Mouse (Mus musculus): ENCODE measurements around the gene Rab3a. TPM values are rescaled to one million over a fixed set of nuclear protein-coding genes. Genes with fewer than 3 reads are reported as not detected.

Rab3a gene
- total RNA-seq, 4 experiments from 2014 or later: 46.3 to 60.7 (median 50.6) TPM

GRCm38 (mm10) chr8:70758616-70759561 is 4.4 kb downstream of the Rab3a start:
- no peak for DNase-seq (ENCODE audit: low spot score)

DNA sequence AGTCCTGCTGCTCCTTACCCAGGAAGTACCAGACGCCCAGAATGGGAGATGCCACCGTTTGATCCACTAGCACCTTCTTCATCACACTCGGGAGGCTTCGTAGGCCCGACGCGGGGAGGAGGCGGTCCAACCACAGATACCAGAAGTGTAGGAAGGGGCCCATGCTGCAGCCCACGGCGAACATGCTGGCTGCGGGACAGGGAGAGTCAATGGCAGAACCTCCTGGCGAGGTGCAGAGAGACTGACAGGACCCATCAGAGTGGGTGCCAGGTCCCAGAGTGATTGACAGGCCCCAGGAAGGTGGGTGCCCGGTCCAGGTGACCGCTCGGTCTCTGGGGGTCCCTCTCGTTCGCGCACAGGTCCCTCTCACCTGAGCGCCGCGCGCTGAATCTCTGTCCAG is 5.9 kb downstream of the Rab3a start:
- no peak for DNase-seq (ENCODE audit: low spot score)

- DNase-seq (ENCODE audit: low spot score): peak; percentile 97
Observed at GRCm38 (mm10) chr8:70760775-70761406, 6.4 kb downstream of the Rab3a start, which contains the start of gene Mpv17l2. Gene Mpv17l2 (minus strand): TSS chr8:70760946.

- DNase-seq (ENCODE audit: low spot score): no peak
Observed at GRCm38 (mm10) chr8:70762118-70762517, 7.6 kb downstream of the Rab3a start.

DNA sequence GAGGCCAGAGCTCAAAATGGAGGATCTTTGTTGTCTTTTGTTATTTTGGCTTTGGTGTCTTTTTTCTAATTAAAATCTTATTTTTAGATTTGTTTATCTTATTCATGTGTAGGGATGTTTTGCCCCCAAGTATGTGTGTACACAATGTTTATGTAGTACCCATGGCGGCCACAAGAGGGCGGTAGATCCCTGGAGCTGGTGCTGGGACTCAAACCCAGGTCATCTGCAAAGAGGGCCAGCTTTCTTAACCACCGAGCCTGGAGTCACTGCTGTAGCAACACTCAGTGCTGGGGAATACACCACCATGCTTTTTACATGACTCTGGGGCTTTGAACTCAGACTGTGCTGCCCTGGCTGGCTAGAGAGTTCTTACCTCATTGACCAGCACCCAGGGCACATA is 8.9 kb downstream of the Rab3a start:
- no peak for DNase-seq (ENCODE audit: low spot score)

DNA sequence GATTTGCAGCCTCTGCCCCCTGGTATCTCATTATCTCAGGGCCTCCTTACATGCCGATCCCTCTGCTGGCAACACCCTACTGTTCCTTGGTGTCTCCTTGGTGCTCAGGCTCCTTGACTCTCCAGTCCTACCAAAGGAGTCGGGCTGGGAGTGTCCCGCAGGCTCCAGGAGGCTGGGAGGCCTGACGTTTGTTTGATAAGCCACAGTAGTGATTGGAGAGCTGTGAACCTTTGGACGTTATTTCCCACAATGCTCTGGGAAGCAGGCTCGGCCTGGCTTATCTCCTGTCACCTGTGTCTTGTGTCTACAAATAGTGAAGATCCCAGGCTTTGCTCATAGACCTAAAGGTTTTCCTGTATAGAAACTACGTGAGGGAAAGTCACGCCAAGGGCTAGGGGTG is 9.5 kb downstream of the Rab3a start:
- DNase-seq (ENCODE audit: low spot score): no peak

GRCm38 (mm10) chr8:70764676-70765075 is 10.2 kb downstream of the Rab3a start:
- DNase-seq (ENCODE audit: low spot score): no peak

GRCm38 (mm10) chr8:70765329-70765728 is 10.8 kb downstream of the Rab3a start:
- DNase-seq (ENCODE audit: low spot score): no peak

GRCm38 (mm10) chr8:70765838-70766570 is 11.5 kb downstream of the Rab3a start:
- DNase-seq (ENCODE audit: low spot score): no peak

DNA sequence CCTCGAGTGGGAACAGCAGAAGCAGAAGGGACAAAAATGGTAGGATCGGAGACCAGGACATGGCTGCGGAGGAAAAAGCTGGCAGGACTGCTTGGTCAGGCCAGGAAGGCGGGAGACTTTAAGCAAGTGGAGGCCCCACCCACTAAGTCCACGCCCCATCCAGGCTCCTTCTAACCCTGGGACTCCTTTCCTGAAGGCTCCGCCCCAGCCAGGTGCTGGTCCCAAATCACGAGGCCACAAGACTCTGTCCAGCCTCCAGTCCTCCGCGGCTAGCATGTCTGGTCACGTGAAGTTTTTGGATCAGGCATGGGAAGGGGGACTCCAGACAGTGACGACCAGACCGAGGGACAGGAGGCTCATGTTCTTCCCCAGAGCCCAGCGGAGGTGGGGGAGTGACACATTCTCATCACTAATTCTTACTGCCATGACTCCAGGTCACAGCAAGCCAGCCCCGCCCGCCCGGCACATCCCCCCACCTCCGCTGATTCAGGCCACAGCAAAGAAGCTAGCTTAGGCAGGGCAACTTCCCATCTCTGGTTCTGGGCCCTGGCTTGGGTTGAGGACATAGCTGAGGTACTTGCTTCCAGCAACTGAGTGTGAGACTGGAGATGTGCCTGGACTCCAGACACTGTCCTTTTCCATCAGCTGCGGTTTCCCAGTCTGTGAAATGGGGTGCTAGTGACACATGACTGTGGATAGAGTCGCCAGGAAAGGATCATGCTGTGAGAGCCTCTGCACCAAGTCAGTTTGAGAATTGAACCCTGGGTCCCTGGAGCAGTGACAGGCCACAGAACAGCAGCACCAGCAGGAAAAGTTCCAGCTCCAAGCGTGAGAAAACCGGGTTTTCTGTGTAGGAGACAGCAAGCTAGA is 12.3 kb downstream of the Rab3a start:
- peak; percentile 54 for DNase-seq (ENCODE audit: low spot score)

DNA sequence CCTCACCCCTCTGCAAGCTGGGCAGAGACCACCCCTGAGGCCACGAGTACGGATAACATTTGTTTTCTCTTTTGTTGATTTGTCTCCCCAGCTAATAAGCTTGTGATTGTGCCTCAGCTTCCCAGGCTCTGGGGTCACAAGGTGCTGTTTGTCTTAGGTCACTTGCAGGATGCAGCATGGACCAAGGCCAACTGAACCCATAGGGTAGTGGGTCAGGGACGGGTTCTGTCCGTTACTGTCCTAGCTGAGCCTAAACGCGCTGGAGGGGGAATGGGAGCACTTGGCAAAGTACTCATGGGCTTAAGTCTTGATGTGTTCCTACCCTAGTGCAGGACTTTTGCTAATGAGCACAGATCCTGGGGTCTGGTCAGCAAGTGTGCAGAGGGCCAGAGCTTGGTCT is 13.0 kb downstream of the Rab3a start:
- DNase-seq (ENCODE audit: low spot score): no peak

DNA sequence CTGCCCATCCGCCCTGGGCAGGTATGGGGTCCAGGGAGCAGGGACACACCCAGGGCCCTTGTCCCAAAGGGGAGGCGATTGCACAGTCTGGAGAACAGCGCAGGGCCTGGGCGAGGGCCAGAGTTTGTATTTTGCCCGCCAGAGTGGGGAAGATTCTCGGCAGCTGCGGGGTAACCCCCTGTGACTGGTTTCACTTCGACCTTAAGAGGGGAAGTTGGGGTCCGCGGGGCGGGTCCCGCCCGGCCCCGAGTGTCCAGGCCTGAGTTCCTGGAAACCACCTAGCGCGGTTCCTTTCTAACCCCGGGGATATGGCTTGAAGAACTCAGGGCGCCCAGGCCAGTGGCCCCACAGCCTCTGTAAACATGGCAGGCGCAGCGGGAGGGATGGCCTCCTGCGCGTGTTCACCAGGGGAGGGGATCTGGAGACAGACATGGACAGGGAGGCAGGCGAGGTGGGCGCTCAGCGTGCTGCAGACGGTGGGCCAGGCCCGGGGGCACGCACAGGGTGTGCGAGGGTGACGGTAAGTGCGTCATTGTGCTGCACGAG is 13.8 kb downstream of the Rab3a start:
- no peak for DNase-seq (ENCODE audit: low spot score)

- DNase-seq (ENCODE audit: low spot score): no peak
Observed at GRCm38 (mm10) chr8:70768956-70769355, 14.5 kb downstream of the Rab3a start.

DNA sequence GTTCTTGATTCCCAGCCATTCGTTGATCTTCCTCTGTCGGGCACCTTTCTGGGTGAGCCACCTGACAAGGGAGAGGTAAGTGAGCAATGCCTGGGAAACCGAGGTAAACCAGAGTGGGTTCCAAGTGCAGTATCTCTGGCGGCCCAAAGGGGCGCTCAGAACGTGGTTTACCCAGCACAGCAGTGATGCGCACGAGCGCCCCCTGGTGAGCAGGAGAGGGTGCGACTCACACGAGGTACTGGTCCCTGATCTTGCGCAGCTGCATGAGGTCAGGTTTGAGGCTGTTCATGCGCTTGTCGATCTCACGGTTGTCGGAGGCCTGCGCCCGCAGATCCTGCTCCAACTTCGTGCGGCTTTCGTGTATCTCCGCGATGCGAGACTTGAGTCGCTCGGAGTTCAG is 14.9 kb downstream of the Rab3a start:
- peak; percentile 91 for DNase-seq (ENCODE audit: low spot score)

DNA sequence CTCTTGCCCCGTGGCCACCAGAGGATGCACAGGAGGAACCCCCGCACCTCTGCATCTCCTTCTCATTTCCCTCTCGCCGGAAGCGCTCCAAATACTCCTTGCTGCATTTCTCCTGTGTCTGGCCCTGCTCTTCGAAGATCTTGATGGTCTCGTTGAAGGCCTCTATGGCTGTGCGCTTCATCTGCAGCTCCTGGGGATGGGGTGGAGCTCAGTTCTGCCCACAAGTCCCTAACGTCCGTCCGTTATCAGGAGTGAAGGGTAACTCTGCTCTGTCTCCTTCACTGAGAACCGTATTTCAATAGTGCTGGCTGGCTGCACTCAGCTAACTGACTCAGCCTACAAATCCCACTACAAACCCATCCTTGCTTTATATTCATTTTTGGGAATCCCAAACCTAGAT is 15.4 kb downstream of the Rab3a start:
- no peak for DNase-seq (ENCODE audit: low spot score)

- DNase-seq (ENCODE audit: low spot score): no peak
Observed at GRCm38 (mm10) chr8:70770748-70771147, 16.3 kb downstream of the Rab3a start.

- DNase-seq (ENCODE audit: low spot score): no peak
Observed at GRCm38 (mm10) chr8:70771217-70771616, 16.7 kb downstream of the Rab3a start.

GRCm38 (mm10) chr8:70772075-70772474 is 17.6 kb downstream of the Rab3a start:
- no peak for DNase-seq (ENCODE audit: low spot score)

GRCm38 (mm10) chr8:70772890-70773289 is 18.4 kb downstream of the Rab3a start:
- DNase-seq (ENCODE audit: low spot score): no peak

- no peak for DNase-seq (ENCODE audit: low spot score)
Observed at GRCm38 (mm10) chr8:70773410-70773809, 18.9 kb downstream of the Rab3a start.

DNA sequence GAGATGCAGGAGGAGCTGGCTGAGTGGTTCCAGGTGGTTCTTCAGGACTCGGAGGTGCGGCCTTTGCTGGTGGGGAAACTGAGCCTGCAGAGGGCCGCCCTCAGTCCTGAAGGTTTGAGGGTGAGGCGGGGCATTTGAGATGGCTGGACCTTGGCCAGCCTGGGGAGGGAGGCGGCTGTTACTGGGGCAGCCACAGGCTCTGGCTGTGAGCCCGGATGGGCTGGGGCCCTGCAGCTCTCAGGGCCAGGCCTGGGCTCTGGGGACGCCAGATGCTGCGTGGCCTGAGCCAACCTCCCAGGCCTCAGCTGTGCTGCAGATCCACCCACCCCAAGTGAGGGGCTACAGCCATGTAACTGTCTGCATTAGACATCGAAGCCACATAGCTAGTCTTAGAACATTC is 19.4 kb downstream of the Rab3a start:
- peak; percentile 84 for DNase-seq (ENCODE audit: low spot score)

All from heart, adult 8-10 months (tissue).